Mouse (Mus musculus) CH12.LX (cell line): ENCODE measurements around the gene Gpr158.

Experiments used
- BHLHE40 ChIP-seq: IDR thresholded peaks from 2 replicates; pipeline ENCODE4 v1.6.1; 2011; ENCODE audit warnings: mild to moderate bottlenecking, low read depth, low read length, improper control_type of control experiment
- CTCF ChIP-seq, 2 experiments: IDR thresholded peaks in 1 of 2; conservative IDR thresholded peaks in 1 of 2; 2 replicates each; pipeline ENCODE4 v1.5.1; 2011 to 2012; ENCODE audit warnings: low read depth in 2 of 2, low read length in 2 of 2, improper control_type of control experiment in 1 of 2, inconsistent platforms in 1 of 2, mild to moderate bottlenecking in 1 of 2, moderate library complexity in 1 of 2
- ELF1 ChIP-seq: IDR thresholded peaks from 2 replicates; pipeline ENCODE4 v1.6.1; 2014; ENCODE audit warnings: low read depth, mild to moderate bottlenecking, inconsistent platforms, low read length, improper control_type of control experiment
- EP300 ChIP-seq: IDR thresholded peaks from 2 replicates; pipeline ENCODE4 v1.6.1; 2011; ENCODE audit warnings: low read length, improper control_type of control experiment
- MEF2A ChIP-seq: IDR thresholded peaks from 2 replicates; pipeline ENCODE4 v1.6.1; 2014; ENCODE audit warnings: low read depth, mild to moderate bottlenecking, inconsistent platforms, low read length, improper control_type of control experiment, borderline replicate concordance
- NRF1 ChIP-seq: IDR thresholded peaks from 2 replicates; pipeline ENCODE4 v1.6.1; 2014; ENCODE audit warnings: low read depth, mild to moderate bottlenecking, inconsistent platforms, low read length, improper control_type of control experiment, moderate library complexity
- POLR2A ChIP-seq: IDR thresholded peaks from 2 replicates; pipeline ENCODE4 v1.6.1; 2011; ENCODE audit warnings: low read depth, mild to moderate bottlenecking, improper control_type of control experiment, low read length
- POLR2AphosphoS2 ChIP-seq: IDR thresholded peaks from 2 replicates; pipeline ENCODE4 v1.6.1; 2011; ENCODE audit warnings: low read depth, low read length, improper control_type of control experiment
- RCOR1 ChIP-seq: conservative IDR thresholded peaks from 2 replicates; pipeline ENCODE4 v1.6.1; 2012; ENCODE audit warnings: low read depth, mild to moderate bottlenecking, inconsistent platforms, low read length, improper control_type of control experiment
- SMC3 ChIP-seq: IDR thresholded peaks from 2 replicates; pipeline ENCODE4 v1.6.1; 2011; ENCODE audit warnings: low read depth, low read length, improper control_type of control experiment
- TBP ChIP-seq: conservative IDR thresholded peaks from 2 replicates; pipeline ENCODE4 v1.6.1; 2011; ENCODE audit warnings: low read depth, low read length, improper control_type of control experiment
- TCF12 ChIP-seq: IDR thresholded peaks from 2 replicates; pipeline ENCODE4 v1.6.1; 2014; ENCODE audit warnings: low read depth, mild to moderate bottlenecking, inconsistent platforms, low read length, improper control_type of control experiment
- ZNF384 ChIP-seq: IDR thresholded peaks from 2 replicates; pipeline ENCODE4 v1.6.1; 2012; ENCODE audit warnings: low read depth, low read length, improper control_type of control experiment, inconsistent platforms

GRCm38 (mm10) chr2:21368351-21369170 is 1.2 kb downstream of the Gpr158 start:
- no peak for TF ChIP-seq CTCF (conservative IDR thresholded peaks at IDR 0.05 in 1 of 2, IDR thresholded peaks at IDR 0.05 in 1 of 2; ENCODE audit: low read depth in 2 of 2, low read length in 2 of 2)
- TF ChIP-seq POLR2A = no peak
- no peak for TF ChIP-seq EP300
- no peak for TF ChIP-seq TBP
- TF ChIP-seq POLR2AphosphoS2 = no peak
- no peak for TF ChIP-seq MEF2A
- TF ChIP-seq NRF1 = no peak
- no peak for TF ChIP-seq ZNF384
- no peak for TF ChIP-seq BHLHE40
- TF ChIP-seq RCOR1 = no peak
- no peak for TF ChIP-seq SMC3
- TF ChIP-seq ELF1 = no peak
- no peak for TF ChIP-seq TCF12
